Mouse (Mus musculus) neural tube, embryonic 11.5 days (tissue): ENCODE data around the gene Myl3. TPM values are rescaled to one million over a fixed set of nuclear protein-coding genes. Genes with fewer than 3 reads are reported as not detected.

ENCODE experiments used
- ATAC-seq: fragments of 200-750 bp; cut with Nextera tagmentation; 2 replicates; pipeline ENCODE4 v1.8.0; 2017; ENCODE audit warnings: moderate number of reproducible peaks, mild to moderate bottlenecking, moderate TSS enrichment, moderate library complexity; ENCODE audit not compliant: insufficient read depth, low FRiP score, low TSS enrichment
- DNase-seq: peaks from one replicate; pipeline ENCODE4 v3.0.0-alpha.2; 2015; ENCODE audit warnings: low spot score
- H3K27ac ChIP-seq: fragments of 300-500 bp; sonication (generic); 2 replicates; pipeline ENCODE4 v1.5.1; 2014; ENCODE audit warnings: low read depth, mild to moderate bottlenecking, low read length
- H3K27me3 ChIP-seq: fragments of 300-500 bp; sonication (generic); 2 replicates; pipeline ENCODE4 v1.6.1; 2014; ENCODE audit warnings: mild to moderate bottlenecking, low read length, mixed read lengths; ENCODE audit not compliant: control insufficient read depth, insufficient read depth
- H3K36me3 ChIP-seq: fragments of 300-500 bp; sonication (generic); 2 replicates; pipeline ENCODE4 v1.6.1; 2014; ENCODE audit warnings: mild to moderate bottlenecking, low read length, moderate library complexity, mixed read lengths; ENCODE audit not compliant: control insufficient read depth, insufficient read depth
- H3K4me1 ChIP-seq: fragments of 300-500 bp; sonication (generic); 2 replicates; pipeline ENCODE4 v1.6.1; 2014; ENCODE audit warnings: low read length, mixed read lengths; ENCODE audit not compliant: control insufficient read depth, insufficient read depth
- H3K4me2 ChIP-seq: fragments of 300-500 bp; sonication (generic); 2 replicates; pipeline ENCODE4 v1.6.1; 2014; ENCODE audit warnings: low read depth, mild to moderate bottlenecking, moderate library complexity
- H3K4me3 ChIP-seq: fragments of 300-500 bp; sonication (generic); 2 replicates; pipeline ENCODE4 v1.5.1; 2014; ENCODE audit warnings: low read depth, low read length
- H3K9ac ChIP-seq: fragments of 300-500 bp; sonication (generic); 2 replicates; pipeline ENCODE4 v1.6.1; 2014; ENCODE audit warnings: mild to moderate bottlenecking, low read length
- H3K9me3 ChIP-seq: fragments of 300-500 bp; sonication (generic); 2 replicates; pipeline ENCODE4 v1.6.1; 2016; ENCODE audit warnings: low read length; ENCODE audit not compliant: control insufficient read depth
- WGBS: fragments of 180-500 bp; shearing (Covaris S2); extraction: QIAGEN DNeasy Blood & Tissue Kit; methylation state at CpG from one replicate; pipeline ENCODE4 v1.1.7; 2014; 5-methylcytosine and 5-hydroxymethylcytosine counted together
- polyA plus RNA-seq: library from polyadenylated mRNA; unstranded; fragments of >200 nt; fragmentation: Nextera tagmentation; extraction: Ambion mirVana; gene quantifications from 2 replicates; pipeline ENCODE4 v1.2.1, GENCODE M21; 2014

Gene Myl3
- polyA plus RNA-seq, 1 experiment from 2014 or later, result 5.3 TPM

DNA sequence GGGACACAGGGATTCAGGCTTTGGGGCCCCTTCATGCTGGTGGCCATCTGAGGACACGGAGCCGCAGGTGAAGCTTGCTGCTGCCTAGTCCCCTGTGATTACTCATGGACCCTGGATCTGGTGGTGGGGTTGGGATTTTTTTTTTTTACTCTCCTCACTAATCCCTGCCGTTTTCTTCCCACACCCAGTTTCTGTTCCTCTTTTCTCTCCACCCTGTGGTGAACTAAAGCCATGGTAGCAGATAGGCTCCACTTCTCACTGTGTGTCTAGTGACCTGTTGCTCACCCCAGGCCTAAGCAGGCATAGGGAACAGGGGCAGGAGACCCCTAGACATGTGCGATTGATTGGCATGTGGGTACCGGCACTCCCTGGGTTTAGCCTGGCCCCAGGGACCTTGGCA is 34.9 kb upstream of the Myl3 start:
- no peak overlapping the region for H3K4me3 ChIP-seq
- no peak for DNase-seq
- H3K9ac ChIP-seq, result no peak overlapping the region
- H3K27ac ChIP-seq, result no peak overlapping the region
- H3K4me2 ChIP-seq, result no peak overlapping the region
- no peak for ATAC-seq
- no peaks in the 10 kb centered on the region; the same call in 1 of the 2 replicates for H3K36me3 ChIP-seq
- H3K27me3 ChIP-seq, result no peaks in the 10 kb centered on the region
- 87% methylated on average over 5 of the region's 5 CpGs for WGBS
- H3K9me3 ChIP-seq, result no peaks in the 10 kb centered on the region
- H3K4me1 ChIP-seq, result no peaks in the 10 kb centered on the region

DNA sequence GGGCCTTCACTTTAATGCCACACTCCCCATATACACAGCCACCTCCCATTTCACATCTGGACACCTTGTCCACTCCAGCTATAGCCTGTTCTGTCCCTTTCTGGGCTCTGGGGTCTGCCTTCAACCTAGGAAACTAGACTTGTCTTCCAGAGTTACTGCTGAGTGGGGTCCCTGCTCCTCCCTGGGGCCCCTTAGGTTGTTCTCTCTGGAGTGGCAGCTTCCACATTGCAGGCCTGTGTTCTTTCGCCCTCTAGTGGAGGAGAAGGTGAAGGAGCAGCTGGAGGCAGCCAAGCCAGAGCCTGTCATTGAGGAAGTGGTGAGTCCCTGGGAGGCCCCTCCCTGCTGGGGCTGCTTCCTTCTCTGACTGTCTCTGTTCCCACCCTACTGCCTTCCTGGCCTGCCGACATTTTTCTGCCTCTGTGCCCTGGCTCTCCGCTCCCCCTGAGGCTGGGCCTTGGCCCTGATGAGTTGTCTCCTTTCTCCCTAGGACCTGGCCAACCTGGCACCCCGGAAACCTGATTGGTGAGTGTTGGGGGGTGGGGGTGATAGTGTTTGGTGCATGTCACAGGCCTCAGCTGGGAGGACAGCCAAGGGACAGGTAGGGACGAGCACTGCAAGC is 31.9 kb upstream of the Myl3 start:
- Histone ChIP-seq H3K36me3 (no peaks in the 10 kb centered on the region; the same call in 1 of the 2 replicates), H3K9me3 (no peaks in the 10 kb centered on the region), H3K4me3 (no peak overlapping the region), H3K9ac (no peak overlapping the region), H3K4me2 (no peak overlapping the region), H3K4me1 (no peaks in the 10 kb centered on the region), H3K27me3 (no peaks in the 10 kb centered on the region), H3K27ac (no peak overlapping the region)
- 50% methylated on average over 5 of the region's 5 CpGs for WGBS
- DNase-seq (peak; percentile 75), ATAC-seq (peak; percentile 48; the same call in 1 of the 2 replicates)

DNA sequence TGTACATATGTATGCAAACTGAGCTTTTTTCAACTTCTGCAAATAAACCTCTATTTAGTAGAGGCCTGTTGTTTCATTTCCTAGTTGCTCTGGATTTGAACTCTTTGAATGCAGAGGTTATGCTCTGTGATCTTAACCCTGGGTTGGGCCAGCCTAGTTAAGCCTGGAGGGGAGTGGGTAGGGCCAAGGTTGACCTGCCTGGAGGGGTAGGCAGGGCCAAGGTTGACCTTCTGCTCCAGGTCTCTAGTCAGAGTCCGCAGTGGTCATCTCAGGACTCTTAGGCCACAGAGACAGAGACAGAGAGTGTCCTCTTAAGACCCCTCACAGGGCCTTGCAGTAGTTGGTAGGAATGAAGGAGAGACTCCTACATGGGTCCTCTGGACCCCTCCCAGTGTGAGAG is 30.1 kb upstream of the Myl3 start:
- WGBS, result 100% methylated on average over 1 of the region's 1 CpGs
- no peaks in the 10 kb centered on the region for H3K9me3 ChIP-seq
- H3K36me3 ChIP-seq, result no peaks in the 10 kb centered on the region
- H3K27me3 ChIP-seq, result no peaks in the 10 kb centered on the region
- H3K4me1 ChIP-seq, result no peaks in the 10 kb centered on the region
- no peak for DNase-seq
- H3K4me3 ChIP-seq, result no peak overlapping the region
- no peak overlapping the region for H3K27ac ChIP-seq
- H3K9ac ChIP-seq, result no peak overlapping the region
- no peak for ATAC-seq
- H3K4me2 ChIP-seq, result no peak overlapping the region

- Histone ChIP-seq H3K4me2 (no peak overlapping the region), H3K27ac (no peak overlapping the region), H3K9ac (no peak overlapping the region), H3K4me3 (no peak overlapping the region), H3K4me1 (no peaks in the 10 kb centered on the region), H3K27me3 (no peaks in the 10 kb centered on the region), H3K9me3 (no peaks in the 10 kb centered on the region), H3K36me3 (no peaks in the 10 kb centered on the region)
- DNase-seq (no peak), ATAC-seq (no peak)
- WGBS, result 96% methylated on average over 6 of the region's 6 CpGs
Measured at GRCm38 (mm10) chr9:110711996-110712395, 29.7 kb upstream of the Myl3 start.

GRCm38 (mm10) chr9:110712545-110712944 is 29.1 kb upstream of the Myl3 start:
- Histone ChIP-seq H3K36me3 (no peaks in the 10 kb centered on the region), H3K4me1 (no peaks in the 10 kb centered on the region), H3K9me3 (no peaks in the 10 kb centered on the region), H3K9ac (no peak overlapping the region), H3K27ac (no peak overlapping the region), H3K4me3 (no peak overlapping the region), H3K4me2 (no peak overlapping the region), H3K27me3 (no peaks in the 10 kb centered on the region)
- ATAC-seq, result no peak
- 89% methylated on average over 4 of the region's 4 CpGs for WGBS
- no peak for DNase-seq

GRCm38 (mm10) chr9:110713389-110713788 is 28.3 kb upstream of the Myl3 start:
- no peaks in the 10 kb centered on the region for H3K27me3 ChIP-seq
- no peak overlapping the region for H3K27ac ChIP-seq
- no peak overlapping the region for H3K4me3 ChIP-seq
- no peaks in the 10 kb centered on the region for H3K4me1 ChIP-seq
- no peaks in the 10 kb centered on the region for H3K36me3 ChIP-seq
- H3K9me3 ChIP-seq, result no peaks in the 10 kb centered on the region
- no peak for DNase-seq
- H3K4me2 ChIP-seq, result no peak overlapping the region
- H3K9ac ChIP-seq, result no peak overlapping the region
- WGBS, result 67% methylated on average over 1 of the region's 1 CpGs
- ATAC-seq, result no peak

DNA sequence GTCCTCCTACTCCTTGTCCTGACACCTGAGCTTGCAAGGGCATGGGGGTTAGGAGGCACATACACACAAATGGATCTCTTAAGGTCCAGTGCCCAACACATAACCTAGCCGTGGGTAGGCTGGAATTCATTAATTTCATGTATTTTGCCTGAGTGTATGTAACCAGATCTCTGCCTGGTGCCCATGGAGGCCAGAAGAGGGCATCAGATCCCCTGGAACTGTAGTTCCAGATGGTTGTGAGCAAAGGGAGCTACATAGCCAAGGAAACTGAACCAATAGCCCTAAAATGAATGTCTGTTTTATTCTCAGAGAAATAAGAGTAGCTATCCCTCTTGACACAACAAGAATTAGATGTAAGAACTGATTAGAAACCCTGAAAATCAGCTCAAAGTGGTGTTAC is 26.2 kb upstream of the Myl3 start:
- 50% methylated on average over 1 of the region's 1 CpGs for WGBS
- DNase-seq, result no peak

GRCm38 (mm10) chr9:110716775-110717174 is 24.9 kb upstream of the Myl3 start:
- no peak overlapping the region for H3K4me3 ChIP-seq
- no peak overlapping the region for H3K27ac ChIP-seq
- peak; percentile 68 for DNase-seq
- H3K4me2 ChIP-seq, result no peak overlapping the region
- H3K27me3 ChIP-seq, result no peaks in the 10 kb centered on the region
- no peaks in the 10 kb centered on the region for H3K9me3 ChIP-seq
- no peak overlapping the region for H3K9ac ChIP-seq
- 0 out of 2 replicates have a peak, but pooled peaks cover 2% of the 10 kb centered on the region for H3K4me1 ChIP-seq
- ATAC-seq, result peak; percentile 61; the same call in 1 of the 2 replicates
- H3K36me3 ChIP-seq, result no peaks in the 10 kb centered on the region
- 28% methylated on average over 4 of the region's 4 CpGs for WGBS

More for the DNA sequence above, 26.2 kb upstream of the Myl3 start:
- Histone ChIP-seq H3K27me3 (no peaks in the 10 kb centered on the region), H3K4me1 (0 out of 2 replicates have a peak, but pooled peaks cover 2% of the 10 kb centered on the region), H3K4me3 (no peak overlapping the region), H3K9ac (no peak overlapping the region), H3K27ac (no peak overlapping the region), H3K4me2 (no peak overlapping the region), H3K36me3 (no peaks in the 10 kb centered on the region), H3K9me3 (no peaks in the 10 kb centered on the region)
- no peak for ATAC-seq

DNA sequence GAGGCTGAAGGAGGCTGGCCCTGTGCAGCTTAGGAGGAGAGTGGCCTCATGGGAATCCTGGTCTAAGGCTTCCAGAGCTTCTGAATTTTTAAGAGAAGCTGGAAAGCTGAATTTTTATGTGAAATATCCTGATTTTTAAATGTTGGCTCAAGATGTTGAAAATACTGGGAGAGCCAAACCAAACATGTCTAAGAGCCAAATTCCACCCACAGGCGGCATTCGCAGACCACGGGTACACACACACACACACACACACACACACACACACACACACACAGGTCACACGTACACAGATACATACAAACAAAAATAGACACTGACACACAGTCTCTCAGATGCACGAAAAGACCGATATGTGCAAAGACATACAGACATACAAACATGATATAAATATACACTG is 23.6 kb upstream of the Myl3 start:
- Histone ChIP-seq H3K9me3 (no peaks in the 10 kb centered on the region), H3K27me3 (no peaks in the 10 kb centered on the region), H3K4me2 (no peak overlapping the region), H3K9ac (no peak overlapping the region), H3K36me3 (no peaks in the 10 kb centered on the region), H3K4me3 (no peak overlapping the region), H3K27ac (no peak overlapping the region), H3K4me1 (0 out of 2 replicates have a peak, but pooled peaks cover 2% of the 10 kb centered on the region)
- WGBS, result 93% methylated on average over 6 of the region's 6 CpGs
- no peak for ATAC-seq
- no peak for DNase-seq
